Mouse (Mus musculus) midbrain, embryonic 12.5 days (tissue): ENCODE measurements around the gene Ebi3. TPM values are rescaled to one million over a fixed set of nuclear protein-coding genes. Genes with fewer than 3 reads are reported as not detected.

ENCODE experiments used
- polyA plus RNA-seq: library from polyadenylated mRNA; unstranded; fragments of >200 nt; fragmentation: Nextera tagmentation; extraction: Ambion mirVana; gene quantifications from 2 replicates; pipeline ENCODE4 v1.2.1, GENCODE M21; 2016

The Ebi3 gene
- polyA plus RNA-seq, 1 experiment from 2014 or later, result 3.2 TPM

Other genes starting within 250 kb of the Ebi3 start
- 12.6 and 13.0 TPM in 2 replicates for gene Pot1b, start 240.0 kb upstream of the Ebi3 start, polyA plus RNA-seq
- 0.10 TPM in 2 replicates for gene Adgre4, start 202.7 kb upstream of the Ebi3 start, polyA plus RNA-seq
- gene Zfp119a, start 73.7 kb upstream of the Ebi3 start, polyA plus RNA-seq, result 12.6 and 13.3 TPM in 2 replicates
- gene Zfp959, start 60.5 kb upstream of the Ebi3 start, polyA plus RNA-seq, result 15.7 and 16.7 TPM in 2 replicates
- gene Zfp119b, start 3.1 kb upstream of the Ebi3 start, polyA plus RNA-seq, result 6.1 and 6.3 TPM in 2 replicates
- 28.7 and 29.4 TPM in 2 replicates for gene Yju2, start 6.5 kb downstream of the Ebi3 start, polyA plus RNA-seq
- gene Shd, start 17.8 kb downstream of the Ebi3 start, polyA plus RNA-seq, result 123 and 131 TPM in 2 replicates
- 89.8 and 98.3 TPM in 2 replicates for gene Fsd1, start 33.9 kb downstream of the Ebi3 start, polyA plus RNA-seq
- gene Stap2, start 52.9 kb downstream of the Ebi3 start, polyA plus RNA-seq, result 4.7 and 5.7 TPM in 2 replicates
- gene Mpnd, start 53.1 kb downstream of the Ebi3 start, polyA plus RNA-seq, result 195 and 205 TPM in 2 replicates
- gene Sh3gl1, start 84.0 kb downstream of the Ebi3 start, polyA plus RNA-seq, result 131 and 138 TPM in 2 replicates
- gene Chaf1a, start 87.8 kb downstream of the Ebi3 start, polyA plus RNA-seq, result 32.5 and 34.5 TPM in 2 replicates
- 54.9 and 58.1 TPM in 2 replicates for gene Ubxn6, start 122.4 kb downstream of the Ebi3 start, polyA plus RNA-seq
- 179 and 184 TPM in 2 replicates for gene Hdgfl2, start 127.0 kb downstream of the Ebi3 start, polyA plus RNA-seq
- gene Plin4, start 157.2 kb downstream of the Ebi3 start, polyA plus RNA-seq, result 0.09 and 0.10 TPM in 2 replicates
- gene Plin5, start 165.0 kb downstream of the Ebi3 start, polyA plus RNA-seq, result 0.14 and 0.34 TPM in 2 replicates
- 0.29 TPM in 1 of 2 replicates, not detected in the other for gene Lrg1, start 169.4 kb downstream of the Ebi3 start, polyA plus RNA-seq
- gene Sema6b, start 187.7 kb downstream of the Ebi3 start, polyA plus RNA-seq, result 6.5 and 7.9 TPM in 2 replicates
- 8.0 and 8.2 TPM in 2 replicates for gene Tnfaip8l1, start 209.8 kb downstream of the Ebi3 start, polyA plus RNA-seq
- 56.8 and 61.6 TPM in 2 replicates for gene Mydgf, start 231.3 kb downstream of the Ebi3 start, polyA plus RNA-seq